Mouse (Mus musculus) kidney, adult 9 months (tissue): ENCODE measurements around the gene Sun5.
A peak's percentile ranks its signal among the peaks of the same experiment; 100 is the strongest.

ENCODE experiments used
- DNase-seq: peaks from one replicate; pipeline ENCODE4 v3.0.0; 2022

The Sun5 gene

GRCm38 (mm10) chr2:153808146-153808545 is 62.7 kb downstream of the Sun5 start:
- no peak for DNase-seq

- peak; percentile 62 for DNase-seq
These were observed 63.4 kb downstream of the Sun5 start for GRCm38 (mm10) chr2:153807464-153807863.
